Mouse (Mus musculus) T-helper 17 cell (primary cell): Measurements from ENCODE around the gene Idua.

Experiments
- in situ Hi-C, 2 experiments: fragments of 300-600 bp; cut with MboI, MseI; formaldehyde crosslinking; loops; 1 replicate in 1 of 2; 2 replicates in 1 of 2; pipeline ENCODE4 v1.15.1; 2025; ENCODE audit warnings: high pct_unique_total_duplicates in 2 of 2

The Idua gene

DNA sequence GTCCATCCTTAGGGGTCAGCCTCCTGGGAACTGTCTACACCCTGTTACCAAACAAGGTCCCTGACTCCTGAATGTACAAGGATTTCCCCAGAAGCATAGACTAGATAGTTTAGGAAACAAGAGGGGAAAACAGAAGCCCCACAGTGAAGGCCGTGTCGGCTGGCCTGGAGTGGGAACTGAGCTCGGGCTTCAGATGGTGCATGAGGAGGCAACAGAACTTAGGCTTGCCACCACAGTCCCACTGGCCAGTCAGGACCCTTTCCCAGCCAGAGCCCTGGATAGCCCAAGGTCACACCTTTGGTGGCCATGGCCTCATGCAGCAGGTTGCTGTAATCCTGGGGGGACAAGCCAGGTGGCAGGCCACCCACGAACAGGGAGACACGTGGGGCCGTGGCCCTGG, 6.8 kb upstream of the Idua start:
- in situ Hi-C loops = no loop called here

DNA sequence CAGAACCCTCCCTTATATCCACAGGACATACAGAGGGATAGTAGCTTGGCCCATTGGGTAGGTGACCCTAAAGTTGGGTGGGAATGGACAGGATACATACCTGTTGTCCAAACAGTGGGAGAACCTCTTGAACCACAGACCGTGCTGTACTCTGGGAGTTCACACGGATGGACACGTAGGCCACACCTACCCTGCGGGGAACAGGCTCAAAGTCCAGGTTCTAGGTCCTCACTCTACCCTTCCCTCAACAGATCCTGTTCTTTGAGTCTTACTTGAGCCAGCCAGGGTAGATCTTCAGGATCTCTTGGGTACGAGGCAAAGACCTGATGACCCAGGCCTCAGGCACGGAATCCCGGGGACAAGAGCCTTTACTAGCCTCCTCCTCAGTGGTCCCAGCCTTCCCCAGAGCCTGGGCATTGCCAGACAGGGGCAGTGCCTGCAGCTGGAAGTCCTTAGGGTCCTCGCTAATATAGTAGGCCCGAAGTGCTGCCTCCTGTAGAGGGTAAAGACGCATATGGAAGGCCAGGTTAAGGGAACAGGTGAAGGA, 5.6 kb upstream of the Idua start:
- in situ Hi-C loops = no loop called here

DNA sequence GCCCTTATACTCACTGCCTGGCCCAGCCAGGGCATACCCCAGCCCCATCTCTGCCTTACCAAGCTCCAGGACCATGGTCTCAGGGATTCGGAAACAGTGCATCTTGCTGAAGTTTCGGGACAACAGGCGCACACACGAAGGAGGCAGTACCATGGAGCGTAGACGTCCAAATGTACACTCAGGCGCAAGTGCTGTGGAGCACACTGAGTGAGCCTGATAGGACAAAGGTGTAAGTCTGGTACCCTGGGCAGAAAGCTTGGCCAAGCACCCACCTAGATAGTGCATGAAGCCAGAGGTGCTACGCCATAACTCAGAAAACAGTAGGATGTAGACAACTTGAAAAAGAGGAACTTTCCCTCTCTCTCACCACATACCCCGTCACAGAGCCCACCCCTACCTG, 4.8 kb upstream of the Idua start:
- in situ Hi-C loops = no loop called here

DNA sequence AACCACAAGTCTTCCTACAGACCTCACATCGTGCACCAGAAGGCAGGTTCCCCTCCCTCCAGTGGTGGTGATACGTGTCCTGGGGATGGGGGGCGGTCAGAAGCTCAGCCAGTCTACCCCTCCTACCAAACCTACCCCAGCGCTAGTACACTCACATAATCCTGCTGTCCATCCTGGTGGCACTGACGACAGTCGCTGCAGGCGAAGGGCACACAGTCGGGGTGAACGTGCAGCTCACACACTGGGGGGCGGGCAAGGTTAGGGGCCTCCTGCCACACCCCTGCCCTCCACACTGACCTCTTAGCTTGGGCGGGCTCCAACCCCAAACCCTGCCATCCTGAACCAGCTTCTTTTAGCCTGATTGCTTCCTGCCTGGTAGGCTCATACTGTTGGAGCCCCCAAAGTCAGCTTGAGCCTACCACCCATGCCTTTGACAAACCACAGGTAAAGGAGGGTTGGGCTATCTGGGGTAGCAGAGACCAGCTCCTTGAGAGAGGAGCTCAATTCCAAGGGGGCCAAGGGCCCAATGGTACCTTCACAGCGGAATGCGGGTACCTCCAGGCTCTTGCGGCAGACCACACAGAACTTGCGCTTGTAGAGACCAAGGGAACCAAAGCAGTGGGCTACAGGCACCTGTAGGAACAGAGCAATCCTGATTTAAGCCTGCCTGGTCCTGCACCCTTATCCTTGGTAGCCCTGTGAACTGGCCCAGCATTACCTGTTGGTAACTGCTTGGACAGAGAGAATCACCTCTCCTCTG, 4.1 kb upstream of the Idua start:
- in situ Hi-C loops = no loop called here

DNA sequence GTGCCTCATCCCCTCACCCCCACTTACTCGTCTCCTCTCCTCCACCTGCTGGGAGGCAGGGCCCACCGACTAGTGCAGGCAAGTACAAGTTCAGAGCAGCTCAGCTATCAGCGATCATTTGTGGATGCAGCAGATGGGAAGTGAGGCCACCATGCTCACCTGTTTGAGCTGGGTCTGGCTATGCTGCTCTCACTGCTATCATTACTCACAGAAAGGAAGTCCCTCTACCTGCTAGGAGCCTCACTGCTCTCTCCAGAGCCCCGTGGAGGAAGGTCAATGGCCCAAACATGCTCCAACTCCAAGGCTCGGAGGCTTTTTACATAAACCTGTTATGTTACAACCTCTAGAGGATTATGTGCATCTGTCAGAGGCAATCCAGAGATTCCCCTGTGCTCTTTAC, 2.7 kb upstream of the Idua start:
- in situ Hi-C loops = no loop called here

DNA sequence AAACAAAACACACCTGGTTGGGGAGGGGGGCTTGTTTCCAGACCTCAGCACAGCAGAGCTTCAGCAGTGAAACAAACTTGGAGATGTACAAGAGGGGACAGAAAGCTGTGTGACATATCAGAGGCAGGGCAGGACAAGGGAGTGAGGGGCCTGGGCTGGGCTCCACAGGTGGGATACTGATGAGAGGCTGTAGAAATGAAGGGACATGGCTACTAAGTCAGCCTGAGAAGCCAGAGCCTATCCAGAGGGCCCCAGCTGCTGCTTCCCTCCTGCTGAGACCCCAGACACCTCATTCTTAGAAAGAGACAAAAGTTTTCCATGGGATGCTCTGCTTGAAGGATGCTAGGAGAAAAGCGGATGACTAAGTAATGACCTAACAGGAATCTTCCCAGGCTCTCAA, 1.5 kb upstream of the Idua start:
- in situ Hi-C loops = no loop called here

DNA sequence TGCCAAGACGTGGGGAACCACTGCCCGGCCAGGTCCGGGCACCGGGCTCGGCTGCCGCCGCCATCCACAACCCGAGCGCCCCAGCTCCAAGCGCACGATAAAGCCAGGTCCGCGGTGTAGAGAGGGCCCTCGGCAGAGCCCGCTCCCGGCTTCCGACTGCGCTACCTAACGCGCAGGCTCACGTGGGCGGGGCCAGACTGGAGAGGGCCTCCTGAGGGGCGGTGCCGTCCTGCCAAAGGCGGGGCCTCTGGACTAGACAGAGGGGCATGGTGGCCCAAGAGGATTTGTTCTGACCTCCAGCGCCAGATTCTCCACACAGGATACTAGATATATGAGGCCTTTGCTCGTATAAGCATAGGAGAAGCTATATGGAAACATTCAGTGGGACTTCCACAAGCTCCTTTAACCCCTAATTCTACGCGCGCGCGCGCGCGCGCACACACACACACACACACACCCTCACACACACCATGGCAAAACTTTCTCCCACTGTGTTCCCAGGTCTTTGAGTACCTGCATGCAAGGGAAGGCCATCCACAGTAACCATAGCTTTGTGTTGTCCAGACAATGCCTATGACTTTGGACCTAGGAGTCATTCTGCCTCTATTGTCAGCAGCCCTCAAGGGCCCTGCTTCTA, 619 bp downstream of the Idua start:
- in situ Hi-C loops = no loop called here

DNA sequence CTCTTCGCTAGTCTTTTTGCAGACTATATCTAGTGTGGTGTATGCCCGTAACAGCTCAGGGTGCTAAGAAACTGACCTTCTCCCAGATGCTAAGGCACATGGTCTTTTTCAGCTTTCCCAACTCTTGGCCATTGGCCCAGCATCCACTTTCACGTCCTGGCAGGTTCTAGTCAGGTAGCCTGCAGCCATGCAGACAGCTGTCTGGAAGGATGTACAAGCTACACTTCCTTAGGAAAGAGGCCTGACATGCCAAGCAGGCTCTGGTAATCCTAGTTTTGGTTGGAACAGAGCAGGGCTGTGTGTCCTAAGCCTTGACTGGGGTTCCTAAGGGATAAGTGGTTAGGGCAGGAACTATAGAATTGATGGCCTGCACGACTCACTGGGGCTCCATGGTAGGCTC, 2.6 kb downstream of the Idua start:
- in situ Hi-C loops = no loop called here

DNA sequence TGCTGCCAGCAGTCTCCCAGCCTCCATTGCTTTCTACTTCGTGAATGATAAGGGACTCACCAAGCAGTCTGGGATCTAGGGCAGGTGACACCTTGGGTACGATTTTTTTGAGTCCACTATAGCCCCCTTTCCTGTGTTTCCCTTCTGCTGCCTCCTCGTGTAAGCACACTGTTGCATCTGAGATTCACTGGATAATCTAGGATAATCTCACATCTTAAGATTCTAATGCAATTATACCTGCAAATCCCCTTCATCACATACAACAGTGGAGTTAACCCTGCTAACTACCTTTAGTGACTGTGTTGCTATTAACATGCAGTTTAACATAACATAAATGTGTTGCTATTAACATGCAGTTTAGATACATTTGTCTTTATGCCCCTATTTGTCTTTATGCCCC, 4.9 kb downstream of the Idua start:
- in situ Hi-C loops = no loop called here

DNA sequence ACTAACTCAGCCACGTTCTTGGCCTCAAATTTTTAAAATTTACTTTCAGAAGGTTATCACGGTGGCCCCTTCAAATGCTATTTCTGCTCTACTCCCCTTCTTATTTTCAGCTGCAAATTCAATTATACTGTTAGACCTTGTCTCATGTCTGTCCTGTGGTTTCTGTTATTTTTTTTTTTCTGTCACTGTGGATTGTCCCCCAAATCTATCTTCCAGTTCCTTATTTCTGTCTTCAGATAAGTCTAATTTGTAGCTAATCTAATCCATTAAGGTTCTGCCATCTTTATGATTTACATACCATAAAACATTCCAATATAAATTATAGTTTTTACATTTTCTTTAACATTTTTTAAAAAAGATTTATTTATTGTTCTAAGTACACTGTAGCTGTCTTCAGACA, 7.2 kb downstream of the Idua start:
- in situ Hi-C loops = no loop called here

DNA sequence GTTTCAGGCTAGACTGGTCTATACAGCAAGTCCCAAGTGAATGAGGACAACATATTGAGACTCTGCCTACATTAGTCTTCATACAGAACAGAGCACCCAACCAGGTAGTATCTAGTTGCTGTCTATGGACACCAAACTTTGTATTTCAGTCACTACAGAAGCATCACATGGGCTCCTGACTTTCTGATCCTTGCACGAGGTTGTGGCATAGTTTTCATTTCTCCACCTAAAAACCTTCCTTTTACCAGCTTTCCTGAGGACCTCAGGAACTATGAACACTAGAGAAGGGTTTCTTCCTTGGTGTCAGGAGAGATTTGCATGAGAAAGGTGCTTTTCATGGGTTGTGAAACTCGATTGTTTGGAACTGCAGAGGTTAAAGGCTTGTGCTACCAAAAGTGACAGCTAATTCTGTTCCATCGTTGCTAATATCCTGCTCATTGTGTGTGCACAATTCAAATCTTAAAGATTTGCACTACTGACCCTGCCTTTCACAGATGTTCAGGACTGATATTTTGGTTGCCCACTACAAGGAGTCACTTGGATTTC, 8.3 kb downstream of the Idua start:
- in situ Hi-C loops = no loop called here

DNA sequence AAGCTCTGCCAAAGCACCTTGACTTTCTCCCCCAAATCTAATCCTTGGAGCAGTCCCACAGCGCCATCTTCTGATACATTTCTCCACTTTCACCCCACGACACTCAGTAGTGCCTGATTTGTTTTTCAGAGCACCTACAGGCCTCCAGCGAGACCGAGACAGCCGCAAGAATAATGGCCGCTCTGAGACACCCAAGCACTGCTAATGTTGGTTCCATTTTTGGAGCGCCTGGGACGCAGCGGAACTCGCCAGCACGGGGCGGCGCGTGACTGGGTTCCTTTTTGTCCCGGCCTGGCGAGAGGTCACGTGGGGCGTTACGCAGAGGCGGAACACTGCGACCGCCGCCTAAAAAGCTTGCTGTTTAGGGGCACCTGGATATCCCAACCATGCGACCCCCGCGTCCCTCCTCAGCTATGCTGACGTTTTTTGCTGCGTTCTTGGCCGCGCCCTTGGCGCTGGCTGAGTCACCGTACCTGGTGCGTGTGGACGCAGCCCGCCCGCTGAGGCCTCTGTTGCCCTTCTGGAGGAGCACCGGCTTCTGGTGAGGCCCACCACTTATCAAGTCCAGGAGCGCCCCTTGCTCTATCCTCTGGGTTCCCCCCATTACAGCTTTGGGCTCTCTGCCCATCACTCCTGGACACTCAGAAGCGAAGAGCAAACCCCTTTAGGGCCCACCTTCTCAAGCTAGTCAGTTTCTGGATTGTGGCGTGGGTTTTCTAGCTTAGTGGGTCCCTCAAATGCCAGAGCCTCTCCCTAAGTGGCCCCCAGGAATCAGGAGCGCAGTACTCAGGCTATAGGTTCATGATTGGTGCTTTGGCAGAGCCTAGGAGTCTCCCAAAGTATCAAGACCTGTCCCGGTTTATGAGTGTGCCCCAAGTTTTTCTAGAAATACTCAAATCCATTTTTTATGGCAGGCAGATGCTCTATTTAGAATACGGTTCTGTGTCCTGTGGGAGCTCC, 9.1 kb downstream of the Idua start, which contains the start of gene Dgkq:
TSS of gene Dgkq (minus strand) at position 696 of the 960 bp plus-strand sequence.
- in situ Hi-C loops = no loop called here

DNA sequence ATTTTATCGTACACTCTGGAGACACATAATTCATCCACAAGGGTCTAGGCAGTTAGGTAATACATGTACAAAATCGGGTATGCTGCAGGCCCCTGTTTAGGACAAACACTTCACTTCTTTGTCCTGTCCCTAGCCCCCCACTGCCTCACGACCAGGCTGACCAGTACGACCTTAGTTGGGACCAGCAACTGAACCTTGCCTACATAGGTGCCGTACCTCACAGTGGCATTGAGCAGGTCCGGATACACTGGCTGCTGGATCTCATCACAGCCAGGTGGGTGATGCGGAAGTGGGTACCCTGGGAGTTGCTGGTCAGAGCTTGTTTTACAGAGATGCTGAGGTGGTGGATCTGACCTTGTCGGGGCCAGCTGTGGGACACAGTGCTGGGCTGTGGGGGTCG, 9.9 kb downstream of the Idua start:
- in situ Hi-C loops = no loop called here

DNA sequence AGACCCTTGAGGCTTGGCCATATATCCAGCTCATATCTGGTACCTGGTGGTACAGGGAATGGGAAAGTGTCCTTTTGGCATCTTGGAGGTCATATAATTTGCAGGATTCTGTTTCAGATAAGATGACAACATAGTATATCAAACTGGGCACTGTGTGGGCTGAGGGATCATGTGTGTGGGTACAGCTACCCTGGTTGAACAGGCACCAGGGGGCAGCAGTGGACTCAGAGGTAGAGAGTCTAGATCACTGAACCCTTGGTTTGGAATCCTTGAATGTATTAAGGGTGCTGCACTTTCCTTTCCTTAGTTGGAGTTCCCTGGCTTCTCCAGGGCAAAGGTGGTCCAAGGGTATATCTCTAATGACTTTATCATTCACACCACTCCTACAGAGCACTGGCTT, 10.7 kb downstream of the Idua start:
- in situ Hi-C loops = no loop called here

DNA sequence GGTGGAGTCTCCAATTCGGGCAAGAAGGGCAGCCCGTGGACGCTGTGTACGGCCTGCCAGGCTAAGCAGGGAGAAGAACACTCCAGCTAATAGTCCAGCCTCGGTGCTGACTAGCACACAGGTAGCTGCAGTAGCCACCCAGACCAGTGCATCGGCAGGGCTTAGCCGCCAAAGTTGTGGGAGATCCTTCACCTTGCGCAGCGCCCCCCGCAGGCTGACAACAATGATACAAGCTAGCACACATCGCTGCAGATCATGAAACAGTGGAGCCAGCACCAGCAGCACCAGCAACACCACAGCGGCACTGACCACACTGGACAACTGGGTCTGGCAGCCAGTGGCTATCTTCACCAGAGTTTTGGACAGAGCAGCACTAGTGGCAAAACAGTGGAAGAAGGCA, 11.6 kb downstream of the Idua start:
- in situ Hi-C loops = no loop called here

DNA sequence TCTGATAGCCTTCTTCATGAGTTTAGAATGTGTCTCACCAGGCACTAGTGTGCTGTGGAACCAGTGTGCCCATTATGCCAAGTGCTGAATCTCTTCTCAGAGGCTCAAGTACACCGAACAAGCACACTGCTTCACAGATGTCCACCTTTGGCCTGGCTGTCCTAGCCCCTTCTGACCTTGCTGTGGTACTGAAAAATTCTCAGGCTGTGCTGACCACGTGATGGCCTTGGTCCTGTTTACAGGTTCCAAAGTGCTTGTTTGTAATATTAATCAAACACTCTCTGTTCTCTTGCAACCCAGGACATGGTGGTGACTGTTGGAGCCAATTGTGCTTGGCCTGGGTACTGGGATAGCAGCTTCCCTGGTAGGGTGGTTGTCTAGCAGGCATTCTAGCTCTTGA, 14.5 kb downstream of the Idua start:
- in situ Hi-C loops = no loop called here

DNA sequence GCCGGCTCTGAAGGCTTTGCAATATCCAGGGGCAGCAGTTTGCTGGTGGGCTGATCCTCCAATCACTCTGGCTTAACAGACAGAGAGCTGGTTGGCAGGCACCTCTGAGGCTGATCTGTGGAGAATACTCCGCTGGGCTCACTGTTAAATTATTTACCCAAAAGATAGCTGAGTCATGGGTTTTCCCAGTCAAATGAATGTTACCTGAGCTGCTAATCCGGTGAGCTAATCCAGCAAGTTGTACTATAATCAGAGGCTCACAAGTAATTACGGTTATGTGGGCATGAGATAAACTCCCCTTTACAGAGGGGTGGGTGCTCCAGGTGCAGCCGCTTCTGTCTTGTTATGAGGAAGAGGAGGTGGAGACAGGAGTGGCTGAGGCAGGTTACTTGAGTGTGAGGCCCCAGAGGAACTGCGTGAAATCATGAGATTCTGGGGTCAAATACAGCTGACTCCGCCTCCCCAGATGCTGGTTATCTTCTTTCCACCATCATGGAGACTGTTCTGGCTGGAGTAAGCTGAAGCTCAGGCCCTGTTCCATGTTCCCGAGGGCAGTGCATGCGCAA, 15.2 kb downstream of the Idua start, which contains the start of gene Slc26a1:
TSS of gene Slc26a1 (minus strand) at position 319 of the 566 bp plus-strand sequence.
- in situ Hi-C loops = no loop called here

DNA sequence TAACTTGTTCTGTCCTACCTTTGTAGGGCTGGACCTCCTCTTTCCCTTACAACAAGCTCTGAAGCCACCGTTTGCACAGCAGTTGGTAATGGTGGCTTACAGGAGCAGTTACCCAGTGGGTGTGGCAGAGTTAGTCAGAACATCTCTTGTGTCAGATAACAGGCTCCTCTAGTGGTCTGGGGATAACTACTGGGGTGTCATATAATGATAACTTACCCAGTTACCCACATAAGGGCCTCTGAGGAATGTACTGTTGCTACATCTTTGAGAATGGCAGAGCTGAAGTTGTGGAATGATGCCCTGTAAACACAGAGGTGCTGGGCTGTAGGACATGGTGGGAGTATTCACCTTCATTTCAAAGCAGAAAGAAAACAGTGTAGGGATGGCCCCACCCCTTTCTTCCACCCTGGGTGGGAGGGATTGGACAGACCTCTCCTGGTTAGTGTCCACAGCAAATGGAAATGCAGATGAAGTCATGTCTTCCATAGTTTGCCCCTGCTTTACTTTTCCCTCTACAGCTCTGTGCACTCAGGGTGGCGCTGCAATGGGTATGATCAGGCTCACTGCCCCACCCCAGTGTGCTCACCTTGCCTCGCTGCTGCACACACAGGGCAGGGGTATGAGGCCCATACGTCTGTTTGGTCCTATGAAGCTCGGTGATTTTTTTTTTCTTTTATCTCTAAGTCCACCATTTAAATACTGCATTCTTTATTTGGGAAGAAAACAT, 16.8 kb downstream of the Idua start:
- in situ Hi-C loops = no loop called here

DNA sequence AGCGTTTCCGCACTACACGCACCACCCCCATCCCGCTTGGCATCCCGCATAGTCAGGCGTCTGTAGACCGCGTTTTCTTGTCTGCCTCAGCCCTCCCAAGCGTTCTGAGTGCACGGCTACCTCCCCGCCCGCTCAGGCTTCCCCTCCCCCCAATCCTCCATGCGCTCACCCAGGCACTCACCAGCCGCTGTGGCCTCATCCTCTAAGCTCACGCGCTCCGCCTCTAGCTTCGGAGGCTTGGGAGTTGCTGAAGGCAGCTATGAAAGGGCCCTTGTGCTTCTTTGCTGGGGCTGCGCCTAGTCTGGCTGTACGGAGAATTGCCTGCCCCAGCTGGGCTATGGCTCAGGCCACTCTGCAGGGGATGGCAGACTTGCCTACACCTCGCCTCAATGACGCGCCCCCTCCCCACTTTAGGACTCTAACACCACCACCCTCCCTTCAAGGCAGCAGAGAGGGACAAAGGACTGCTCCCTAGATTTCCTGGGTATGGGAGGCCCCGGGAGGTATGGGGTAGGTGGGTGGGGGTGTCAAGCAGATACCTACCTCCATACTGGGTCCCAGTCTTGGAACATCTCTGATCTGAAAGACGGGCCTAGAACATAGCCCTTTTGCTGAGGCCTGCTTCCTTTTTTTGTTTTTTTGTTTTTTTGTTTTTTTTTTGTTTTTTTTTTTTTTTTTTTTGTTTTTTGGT, 17.6 kb downstream of the Idua start:
- in situ Hi-C loops = no loop called here

DNA sequence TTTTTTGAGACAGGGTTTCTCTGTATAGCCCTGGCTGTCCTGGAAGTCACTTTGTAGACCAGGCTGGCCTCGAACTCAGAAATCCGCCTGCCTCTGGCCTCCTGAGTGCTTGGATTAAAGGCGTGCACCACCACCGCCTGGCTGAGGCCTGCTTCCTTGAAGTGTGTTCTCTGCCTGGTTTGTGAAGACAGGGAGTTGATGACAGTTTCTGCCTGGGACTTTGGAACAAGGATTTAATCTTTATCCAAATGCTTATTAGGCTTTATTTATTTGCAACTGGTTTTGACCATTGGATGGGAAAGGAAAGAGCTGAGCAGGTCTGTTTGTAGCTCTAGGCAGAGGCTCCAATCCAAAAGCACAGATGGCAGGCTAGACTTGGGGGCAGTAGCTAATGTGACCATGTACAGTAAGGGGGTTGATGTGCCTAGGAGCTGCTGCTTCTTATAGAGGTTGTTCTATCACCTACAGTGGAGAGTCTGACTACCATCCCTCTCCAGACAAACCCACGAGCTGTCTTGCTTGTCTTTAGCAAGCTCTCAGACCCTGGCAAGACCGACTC, 18.2 kb downstream of the Idua start:
- in situ Hi-C loops = no loop called here
